Mouse (Mus musculus) brain, embryonic 18.5 days (tissue): ENCODE results near the gene Cmah.

ENCODE experiments used
- DNase-seq: peaks from one replicate; pipeline ENCODE4 v3.0.0-alpha.2; 2012; ENCODE audit warnings: low read depth, low spot score

Gene Cmah

GRCm38 (mm10) chr13:24481615-24482295 is 154.6 kb downstream of the Cmah start:
- peak; percentile 50 for DNase-seq

DNA sequence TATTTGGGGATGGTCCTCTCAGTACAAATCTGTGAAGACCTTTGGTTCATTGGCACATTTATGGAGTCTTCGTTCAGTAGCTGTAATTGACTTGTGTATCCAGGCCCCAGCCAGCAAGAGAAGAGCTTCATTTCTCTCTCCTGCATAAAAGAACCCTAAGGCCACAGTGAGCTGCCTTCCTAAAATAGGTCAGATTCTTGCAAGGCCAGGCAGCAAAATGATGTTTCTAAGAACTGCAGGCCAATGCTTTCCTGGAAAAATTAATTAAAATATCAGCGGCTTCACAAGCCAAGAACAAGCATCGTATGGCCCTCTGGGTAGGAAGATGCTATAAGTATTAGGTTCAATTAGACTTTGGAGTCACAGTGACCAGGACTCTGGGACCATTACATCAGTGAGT is 156.5 kb downstream of the Cmah start:
- no peak for DNase-seq

DNA sequence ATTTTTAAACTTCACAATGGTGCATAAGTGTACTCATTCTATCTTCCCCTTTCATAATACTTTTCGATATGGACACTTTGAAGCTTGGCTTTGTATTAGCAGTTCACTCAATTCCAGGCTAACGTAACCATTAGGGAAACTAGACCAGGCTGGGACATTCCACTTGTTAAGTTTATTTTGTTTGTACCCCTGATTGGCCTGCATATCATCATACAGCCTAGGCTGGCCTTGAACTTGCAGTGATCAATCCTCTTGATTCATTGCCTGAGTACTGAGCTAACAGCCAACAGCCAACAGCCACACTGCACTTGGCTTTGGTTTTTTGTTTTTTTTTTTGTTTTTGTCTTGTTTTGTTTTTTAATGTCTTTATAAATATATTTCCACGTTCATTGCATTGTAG is 157.6 kb downstream of the Cmah start:
- DNase-seq: no peak

- DNase-seq: no peak
Measured at GRCm38 (mm10) chr13:24485964-24486363, 158.8 kb downstream of the Cmah start.

- DNase-seq: no peak
Measured at GRCm38 (mm10) chr13:24486403-24486802, 159.2 kb downstream of the Cmah start.

DNA sequence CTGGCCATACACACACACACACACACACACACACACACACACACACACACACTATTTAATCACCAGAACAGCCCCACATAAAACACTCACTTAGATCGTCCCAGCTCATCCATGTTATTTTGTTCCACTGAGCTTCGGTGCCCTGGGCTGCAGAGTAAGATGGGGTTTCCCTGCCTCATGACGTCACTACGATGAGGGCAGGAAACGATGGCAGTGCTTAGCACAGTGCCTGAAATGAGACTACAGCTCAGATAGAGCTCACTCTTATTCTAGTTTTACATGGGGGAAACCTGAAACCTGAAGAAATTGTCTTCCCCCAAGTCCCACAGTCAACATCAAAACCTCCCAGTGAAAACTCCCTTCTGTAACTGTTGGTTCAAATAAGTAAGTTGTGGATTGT is 159.9 kb downstream of the Cmah start:
- no peak for DNase-seq

- DNase-seq: no peak
Measured at GRCm38 (mm10) chr13:24487546-24487945, 160.3 kb downstream of the Cmah start.

DNA sequence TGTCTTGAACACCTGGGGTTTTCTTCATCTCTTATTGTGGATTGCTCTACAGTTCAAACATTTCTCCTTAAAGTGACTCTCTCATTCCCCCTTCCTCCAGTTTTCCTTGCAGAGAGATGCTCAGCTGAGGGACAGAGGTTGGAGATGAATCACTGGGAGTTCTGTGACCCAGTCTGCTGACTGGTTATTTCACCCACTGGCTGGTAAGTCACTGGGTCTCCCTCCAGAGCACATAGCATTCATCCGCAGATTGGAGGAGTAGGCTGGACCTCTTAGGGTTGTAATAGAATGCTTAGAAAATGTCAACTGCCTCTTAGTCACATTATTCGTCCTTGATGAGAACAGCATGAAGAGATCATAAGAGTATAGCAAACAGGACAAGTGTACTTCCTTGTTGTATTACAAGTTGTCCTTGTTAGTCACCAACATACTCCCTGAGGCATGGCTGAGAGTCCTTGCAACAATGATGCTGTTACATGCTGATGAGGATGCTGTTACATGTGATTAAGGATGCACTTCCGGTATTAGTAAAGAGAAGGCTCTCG is 161.4 kb downstream of the Cmah start:
- no peak for DNase-seq

DNA sequence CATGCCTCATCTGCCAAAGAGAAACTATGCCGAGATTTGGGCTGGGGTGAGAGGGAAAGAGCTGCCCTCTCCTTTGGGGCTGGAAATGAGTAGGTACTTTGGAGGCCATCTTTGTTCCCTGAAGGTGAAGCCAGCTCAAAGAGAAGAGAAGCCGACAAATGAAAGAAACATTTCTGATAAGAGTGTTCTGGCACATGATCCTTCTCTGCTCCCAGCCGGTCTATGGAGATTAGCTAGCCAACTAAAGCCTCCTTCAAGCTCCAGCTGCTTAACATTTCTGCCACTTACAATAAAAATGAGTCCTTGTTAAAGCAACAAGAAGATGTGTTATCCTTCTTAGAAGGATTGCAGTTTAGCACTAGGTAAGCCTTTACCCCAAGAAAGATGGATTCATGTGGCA is 162.3 kb downstream of the Cmah start:
- DNase-seq: no peak

GRCm38 (mm10) chr13:24490041-24490440 is 162.8 kb downstream of the Cmah start:
- DNase-seq: no peak

DNA sequence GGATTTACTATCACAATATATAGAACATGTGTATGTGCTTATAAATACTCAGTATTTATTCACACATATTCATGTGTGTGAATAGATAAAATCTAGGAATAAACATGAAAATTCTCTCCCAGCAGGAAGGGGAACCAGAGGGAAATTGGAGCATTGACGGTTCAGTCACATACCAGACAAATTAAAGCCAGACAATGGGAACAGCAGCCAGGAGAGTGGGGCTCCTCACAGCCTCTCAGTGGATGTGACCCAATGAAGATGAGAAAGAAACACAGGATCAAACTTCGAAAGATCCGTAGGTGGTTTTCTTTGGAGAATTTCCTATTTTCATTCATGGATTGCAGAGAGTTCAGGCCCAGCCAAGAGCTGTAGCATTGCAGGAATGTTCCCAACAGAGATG is 163.9 kb downstream of the Cmah start:
- DNase-seq: no peak

DNA sequence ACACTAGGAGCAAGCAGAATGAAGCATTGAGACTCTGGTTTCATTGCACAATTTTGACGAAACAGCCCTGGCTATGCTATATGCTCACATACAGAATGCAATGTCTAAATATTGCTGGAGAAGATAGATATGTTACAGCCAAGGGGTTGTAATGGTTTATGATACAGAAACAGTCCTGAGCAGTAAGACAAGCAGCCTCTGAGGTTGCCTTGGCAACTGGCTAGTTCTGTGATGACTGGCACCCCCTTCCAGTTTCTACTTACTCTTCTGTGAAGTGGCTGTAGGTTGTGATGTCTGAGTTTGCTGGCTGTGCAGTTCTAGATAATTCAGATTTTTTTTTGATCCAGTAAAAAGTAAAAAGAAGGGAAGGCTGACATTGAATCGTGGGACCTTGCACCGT is 166.6 kb downstream of the Cmah start:
- DNase-seq: peak; percentile 46

DNA sequence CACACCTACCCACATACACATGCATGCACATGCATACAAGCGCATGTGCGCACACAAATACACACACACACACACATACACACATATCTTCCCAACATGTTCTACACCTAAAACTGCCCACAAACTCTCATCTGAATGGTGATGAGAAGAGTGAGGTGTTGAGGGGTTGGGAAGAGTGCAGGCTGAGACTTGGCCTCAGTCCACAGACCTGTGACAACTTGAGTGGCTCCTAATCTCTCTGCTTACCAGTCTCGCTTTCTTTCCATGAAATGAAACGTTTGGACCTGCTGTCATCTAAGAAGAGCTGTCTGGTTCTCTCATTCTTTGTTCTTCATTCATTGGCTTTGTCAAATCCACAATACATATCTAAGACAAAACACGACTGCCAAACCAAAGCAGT is 169.1 kb downstream of the Cmah start:
- no peak for DNase-seq

GRCm38 (mm10) chr13:24497001-24497400 is 169.8 kb downstream of the Cmah start:
- DNase-seq: no peak

- no peak for DNase-seq
Measured at GRCm38 (mm10) chr13:24498342-24498741, 171.1 kb downstream of the Cmah start.

- no peak for DNase-seq
Measured at GRCm38 (mm10) chr13:24499505-24499904, 172.3 kb downstream of the Cmah start.

- DNase-seq: no peak
Measured at GRCm38 (mm10) chr13:24501179-24501905, 174.1 kb downstream of the Cmah start.

DNA sequence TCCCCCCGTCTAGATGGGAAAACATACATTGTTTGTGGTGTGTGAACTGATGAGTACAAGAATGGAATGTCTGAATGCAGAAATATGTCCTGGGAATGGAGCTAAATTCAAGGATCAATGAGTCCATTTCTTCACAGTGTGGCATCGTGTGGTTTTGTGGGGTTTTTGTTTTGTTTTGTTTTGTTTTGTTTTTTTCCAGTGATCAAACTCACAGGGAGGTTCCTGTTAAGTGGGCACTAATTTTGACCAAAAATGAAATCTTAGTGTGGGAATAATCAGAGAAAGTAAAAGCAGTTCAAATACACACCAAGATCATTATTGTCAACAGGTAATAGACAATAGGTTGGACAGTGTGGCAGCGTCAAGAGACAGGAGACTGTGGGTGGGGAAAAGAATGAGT is 174.7 kb downstream of the Cmah start:
- no peak for DNase-seq

GRCm38 (mm10) chr13:24505812-24506211 is 178.6 kb downstream of the Cmah start:
- no peak for DNase-seq

- DNase-seq: no peak
Measured at GRCm38 (mm10) chr13:24507156-24507555, 180.0 kb downstream of the Cmah start.

DNA sequence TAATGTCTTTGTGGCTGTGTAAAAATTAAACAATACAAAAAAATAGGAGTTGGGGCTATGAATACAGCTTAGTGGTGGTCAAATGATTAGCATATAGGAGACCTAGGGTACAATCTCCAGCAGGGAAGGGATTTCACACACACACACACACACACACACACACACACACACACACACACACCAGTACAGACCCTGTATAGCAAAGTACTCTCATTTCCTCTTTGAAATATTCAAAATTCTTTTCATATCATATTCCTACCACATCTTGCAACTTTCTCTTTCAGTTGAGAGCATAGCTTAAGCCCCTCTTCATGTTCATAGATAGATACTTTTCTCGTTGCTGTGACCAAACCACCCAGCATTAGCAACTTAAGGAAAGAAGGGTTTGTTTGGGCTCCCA is 181.7 kb downstream of the Cmah start:
- no peak for DNase-seq

DNA sequence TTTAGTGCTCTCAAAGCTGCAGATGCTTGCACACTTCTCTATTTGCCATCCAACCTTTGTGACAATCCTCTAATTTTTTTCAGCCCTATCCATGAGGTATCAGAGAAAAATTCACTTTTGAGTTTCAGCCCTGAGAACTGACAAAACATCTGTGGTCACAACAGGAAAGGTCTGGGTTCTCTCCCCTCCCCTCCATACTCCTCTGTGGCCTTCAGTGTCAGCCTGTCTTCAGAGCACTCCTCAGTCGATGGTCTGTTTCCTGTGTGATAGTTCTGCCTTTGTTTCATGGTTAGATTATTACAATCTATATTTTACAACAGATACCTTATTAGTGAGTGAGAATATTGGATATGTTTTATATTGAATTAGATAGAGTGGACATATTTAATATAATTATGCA is 184.2 kb downstream of the Cmah start:
- no peak for DNase-seq

DNA sequence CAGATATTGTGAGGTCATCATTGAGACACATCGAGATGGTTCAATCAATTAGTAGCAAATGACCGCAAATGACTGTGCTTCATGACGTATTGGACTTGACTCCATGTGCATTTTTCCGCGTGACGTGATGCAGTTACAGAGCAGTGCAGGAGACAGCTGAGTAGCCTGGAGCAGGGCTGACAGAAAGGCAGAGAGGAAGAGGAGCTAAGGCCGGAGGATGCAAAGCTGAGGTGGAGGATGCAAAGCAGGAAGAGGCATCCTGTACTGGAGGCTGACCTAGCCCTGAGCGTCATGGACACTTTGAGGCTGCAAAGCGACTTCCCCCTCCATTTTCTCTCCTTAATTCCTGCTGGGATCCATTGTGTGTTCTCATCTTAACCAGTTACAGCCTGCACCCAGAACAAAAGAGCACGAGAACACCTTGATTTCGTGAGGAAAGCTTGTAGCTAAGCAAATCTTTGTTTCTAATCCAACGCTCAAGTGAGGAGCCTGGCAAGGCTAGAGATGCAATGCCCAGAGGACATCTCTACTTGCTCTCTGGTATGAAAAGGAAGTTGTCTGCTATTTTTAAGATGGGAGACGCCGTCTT is 184.8 kb downstream of the Cmah start:
- DNase-seq: no peak
